Mouse (Mus musculus) embryonic facial prominence, embryonic 12.5 days (tissue): Measurements from ENCODE around the gene Tulp4. TPM values are rescaled to one million over a fixed set of nuclear protein-coding genes. Genes with fewer than 3 reads are reported as not detected.

Source experiments
- ATAC-seq: fragments of 200-750 bp; cut with Nextera tagmentation; 2 replicates; pipeline ENCODE4 v1.8.0; 2017; ENCODE audit not compliant: insufficient number of reproducible peaks, insufficient read depth, low FRiP score, low TSS enrichment
- H3K27ac ChIP-seq: fragments of 300-500 bp; sonication (generic); 2 replicates; pipeline ENCODE4 v1.5.1; 2016; ENCODE audit warnings: mild to moderate bottlenecking
- H3K27me3 ChIP-seq: fragments of 300-500 bp; sonication (generic); 2 replicates; pipeline ENCODE4 v1.6.1; 2016; ENCODE audit warnings: mild to moderate bottlenecking, moderate library complexity
- H3K36me3 ChIP-seq: fragments of 300-500 bp; sonication (generic); 2 replicates; pipeline ENCODE4 v1.6.1; 2016; ENCODE audit warnings: mild to moderate bottlenecking
- H3K4me1 ChIP-seq: fragments of 300-500 bp; sonication (generic); 2 replicates; pipeline ENCODE4 v1.6.1; 2016
- H3K4me2 ChIP-seq: fragments of 300-500 bp; sonication (generic); replicated peaks from 2 replicates; pipeline ENCODE4 v1.6.1; 2016; ENCODE audit warnings: mild to moderate bottlenecking, moderate library complexity
- H3K4me3 ChIP-seq: fragments of 300-500 bp; sonication (generic); 2 replicates; pipeline ENCODE4 v1.5.1; 2016; ENCODE audit warnings: mild to moderate bottlenecking
- H3K9ac ChIP-seq: fragments of 300-500 bp; sonication (generic); 2 replicates; pipeline ENCODE4 v1.6.1; 2016; ENCODE audit warnings: mild to moderate bottlenecking, moderate library complexity
- H3K9me3 ChIP-seq: fragments of 300-500 bp; sonication (generic); 2 replicates; pipeline ENCODE4 v1.6.1; 2016; ENCODE audit warnings: mild to moderate bottlenecking, moderate library complexity
- WGBS: fragments of 180-500 bp; shearing (Covaris S2); methylation state at CpG from one replicate; pipeline ENCODE4 v1.1.7; 2016; 5-methylcytosine and 5-hydroxymethylcytosine counted together
- polyA plus RNA-seq: library from polyadenylated mRNA; unstranded; fragments of >200 nt; fragmentation: Nextera tagmentation; extraction: Ambion mirVana; gene quantifications from 2 replicates; pipeline ENCODE4 v1.2.1, GENCODE M21; 2016

Gene Tulp4
- polyA plus RNA-seq, 1 experiment from 2014 or later = 103 TPM

- H3K27me3 ChIP-seq = no peaks in the 10 kb centered on the region
- no peaks in the 10 kb centered on the region for H3K36me3 ChIP-seq
- no peak for ATAC-seq
- no peaks in the 10 kb centered on the region for H3K4me1 ChIP-seq
- no peak overlapping the region for H3K4me2 ChIP-seq
- H3K27ac ChIP-seq = no peak overlapping the region
- H3K4me3 ChIP-seq = no peak overlapping the region
- WGBS = 49% methylated on average over 4 of the region's 4 CpGs
- H3K9ac ChIP-seq = no peak overlapping the region
- no peaks in the 10 kb centered on the region for H3K9me3 ChIP-seq
These were observed 58.7 kb downstream of the Tulp4 start for GRCm38 (mm10) chr17:6164911-6165310.

GRCm38 (mm10) chr17:6172440-6172839, 66.2 kb downstream of the Tulp4 start:
- H3K27me3 ChIP-seq = no peaks in the 10 kb centered on the region
- no peak for ATAC-seq
- H3K4me1 ChIP-seq = peaks cover 5% of the 10 kb centered on the region
- H3K27ac ChIP-seq = no peak overlapping the region
- no peak overlapping the region for H3K4me2 ChIP-seq
- 82% methylated on average over 7 of the region's 7 CpGs for WGBS
- peaks cover 5% of the 10 kb centered on the region; the same call in 1 of the 2 replicates for H3K36me3 ChIP-seq
- H3K9me3 ChIP-seq = 0 out of 2 replicates have a peak, but pooled peaks cover 3% of the 10 kb centered on the region
- no peak overlapping the region for H3K4me3 ChIP-seq
- H3K9ac ChIP-seq = no peak overlapping the region

GRCm38 (mm10) chr17:6172926-6173690, 66.9 kb downstream of the Tulp4 start:
- H3K4me2 ChIP-seq = no peak overlapping the region
- ATAC-seq = no peak
- H3K36me3 ChIP-seq = peaks cover 12% of the 10 kb centered on the region
- H3K27ac ChIP-seq = no peak overlapping the region
- H3K4me1 ChIP-seq = peaks cover 5% of the 10 kb centered on the region
- no peak overlapping the region for H3K9ac ChIP-seq
- H3K4me3 ChIP-seq = no peak overlapping the region
- H3K9me3 ChIP-seq = 0 out of 2 replicates have a peak, but pooled peaks cover 3% of the 10 kb centered on the region
- 70% methylated on average over 5 of the region's 5 CpGs for whole genome bisulfite sequencing
- H3K27me3 ChIP-seq = no peaks in the 10 kb centered on the region

- Histone ChIP-seq H3K27ac (no peak overlapping the region), H3K4me2 (no peak overlapping the region), H3K36me3 (peaks cover 20% of the 10 kb centered on the region), H3K4me1 (peaks cover 5% of the 10 kb centered on the region), H3K9me3 (0 out of 2 replicates have a peak, but pooled peaks cover 3% of the 10 kb centered on the region), H3K4me3 (no peak overlapping the region), H3K9ac (no peak overlapping the region), H3K27me3 (no peaks in the 10 kb centered on the region)
- no peak for ATAC-seq
- WGBS = 75% methylated on average over 1 of the region's 1 CpGs
These were observed 68.3 kb downstream of the Tulp4 start for GRCm38 (mm10) chr17:6174574-6174973.

GRCm38 (mm10) chr17:6178564-6179267, 72.5 kb downstream of the Tulp4 start:
- Histone ChIP-seq H3K27ac (no peak overlapping the region), H3K4me1 (no peaks in the 10 kb centered on the region), H3K36me3 (peaks cover 24% of the 10 kb centered on the region)

GRCm38 (mm10) chr17:6179389-6179788, 73.2 kb downstream of the Tulp4 start:
- no peak overlapping the region for H3K27ac ChIP-seq
- H3K9ac ChIP-seq = no peak overlapping the region
- no peaks in the 10 kb centered on the region for H3K4me1 ChIP-seq
- WGBS = 66% methylated on average over 4 of the region's 4 CpGs
- 0 out of 2 replicates have a peak, but pooled peaks cover 3% of the 10 kb centered on the region for H3K9me3 ChIP-seq
- no peak overlapping the region for H3K4me2 ChIP-seq
- no peak overlapping the region for H3K4me3 ChIP-seq
- H3K27me3 ChIP-seq = no peaks in the 10 kb centered on the region
- peaks cover 24% of the 10 kb centered on the region for H3K36me3 ChIP-seq
- no peak for ATAC-seq

More at GRCm38 (mm10) chr17:6178564-6179267, 72.5 kb downstream of the Tulp4 start:
- no peaks in the 10 kb centered on the region for H3K27me3 ChIP-seq
- no peak overlapping the region for H3K4me3 ChIP-seq
- 90% methylated on average over 6 of the region's 6 CpGs for WGBS
- no peak overlapping the region for H3K9ac ChIP-seq
- no peak overlapping the region for H3K4me2 ChIP-seq
- H3K9me3 ChIP-seq = 0 out of 2 replicates have a peak, but pooled peaks cover 3% of the 10 kb centered on the region
- ATAC-seq = no peak

- H3K9me3 ChIP-seq = 0 out of 2 replicates have a peak, but pooled peaks cover 3% of the 10 kb centered on the region
- H3K27ac ChIP-seq = no peak overlapping the region
- no peak for ATAC-seq
- H3K4me2 ChIP-seq = no peak overlapping the region
- no peak overlapping the region for H3K4me3 ChIP-seq
- H3K36me3 ChIP-seq = peaks cover 21% of the 10 kb centered on the region
- no peaks in the 10 kb centered on the region for H3K4me1 ChIP-seq
- H3K27me3 ChIP-seq = no peaks in the 10 kb centered on the region
- 82% methylated on average over 3 of the region's 3 CpGs for WGBS
- H3K9ac ChIP-seq = no peak overlapping the region
These were observed 74.2 kb downstream of the Tulp4 start for GRCm38 (mm10) chr17:6180421-6180820.

GRCm38 (mm10) chr17:6182715-6183114, 76.5 kb downstream of the Tulp4 start:
- H3K27ac ChIP-seq = no peak overlapping the region
- no peak overlapping the region for H3K4me2 ChIP-seq
- no peaks in the 10 kb centered on the region for H3K4me1 ChIP-seq
- ATAC-seq = no peak
- no peaks in the 10 kb centered on the region for H3K27me3 ChIP-seq
- H3K9ac ChIP-seq = no peak overlapping the region
- WGBS = 79% methylated on average over 4 of the region's 4 CpGs
- peaks cover 39% of the 10 kb centered on the region for H3K36me3 ChIP-seq
- H3K4me3 ChIP-seq = no peak overlapping the region
- H3K9me3 ChIP-seq = no peaks in the 10 kb centered on the region

GRCm38 (mm10) chr17:6186651-6187050, 80.4 kb downstream of the Tulp4 start:
- Histone ChIP-seq H3K27ac (no peak overlapping the region), H3K4me1 (no peaks in the 10 kb centered on the region), H3K9me3 (no peaks in the 10 kb centered on the region), H3K4me2 (no peak overlapping the region), H3K27me3 (no peaks in the 10 kb centered on the region), H3K4me3 (no peak overlapping the region), H3K36me3 (peaks cover 50% of the 10 kb centered on the region), H3K9ac (no peak overlapping the region)
- no peak for ATAC-seq
- 89% methylated on average over 4 of the region's 4 CpGs for WGBS

- H3K4me2 ChIP-seq = no peak overlapping the region
- no peak for ATAC-seq
- H3K9me3 ChIP-seq = no peaks in the 10 kb centered on the region
- no peaks in the 10 kb centered on the region for H3K27me3 ChIP-seq
- no peak overlapping the region for H3K9ac ChIP-seq
- H3K4me1 ChIP-seq = no peaks in the 10 kb centered on the region
- H3K36me3 ChIP-seq = peaks cover 52% of the 10 kb centered on the region
- WGBS = 88% methylated on average over 8 of the region's 8 CpGs
- H3K4me3 ChIP-seq = no peak overlapping the region
- no peak overlapping the region for H3K27ac ChIP-seq
These were observed 80.9 kb downstream of the Tulp4 start for GRCm38 (mm10) chr17:6187183-6187582.

- H3K27ac ChIP-seq = no peak overlapping the region
- no peak overlapping the region for H3K4me2 ChIP-seq
- ATAC-seq = no peak
- H3K36me3 ChIP-seq = peaks cover 66% of the 10 kb centered on the region
- no peak overlapping the region for H3K4me3 ChIP-seq
- no peaks in the 10 kb centered on the region for H3K27me3 ChIP-seq
- H3K9me3 ChIP-seq = no peaks in the 10 kb centered on the region
- H3K9ac ChIP-seq = no peak overlapping the region
- H3K4me1 ChIP-seq = no peaks in the 10 kb centered on the region
- 91% methylated on average over 5 of the region's 5 CpGs for WGBS
These were observed 83.0 kb downstream of the Tulp4 start for GRCm38 (mm10) chr17:6189207-6189606.

GRCm38 (mm10) chr17:6192275-6192674, 86.0 kb downstream of the Tulp4 start:
- Histone ChIP-seq H3K4me1 (no peaks in the 10 kb centered on the region), H3K27me3 (no peaks in the 10 kb centered on the region), H3K27ac (no peak overlapping the region), H3K9me3 (no peaks in the 10 kb centered on the region), H3K36me3 (peaks cover 47% of the 10 kb centered on the region), H3K9ac (no peak overlapping the region), H3K4me3 (no peak overlapping the region), H3K4me2 (no peak overlapping the region)
- WGBS = 86% methylated on average over 6 of the region's 6 CpGs
- no peak for ATAC-seq
